Mouse (Mus musculus): Measurements from ENCODE around the gene S100a4. TPM values are rescaled to one million over a fixed set of nuclear protein-coding genes. Genes with fewer than 3 reads are reported as not detected.

Gene S100a4
- total and polyA plus RNA-seq, 3 experiments, result 1.1 TPM; not detected in 2

- DNase-seq (ENCODE audit: extremely low read depth), result no peak
- Histone ChIP-seq H3K9ac (ENCODE audit: insufficient read depth, low read depth) (no peak overlapping the region), H3K36me3 (replicated peaks in 1 of 2; ENCODE audit: control insufficient read depth in 1 of 2, insufficient read depth in 1 of 2, low read length in 1 of 2) (no peaks in the 10 kb centered on the region), H3K9me3 (replicated peaks; ENCODE audit: low read length) (peaks cover 6% of the 10 kb centered on the region), H3K4me1 (ENCODE audit: control insufficient read depth in 1 of 2, insufficient read depth in 2 of 2) (peaks cover 17 to 39% of the 10 kb centered on the region in 2 experiments), H3K27me3 (replicated peaks) (no peaks in the 10 kb centered on the region), H3K4me2 (ENCODE audit: insufficient read depth, low read depth, poor library complexity, severe bottlenecking) (no peak overlapping the region), H3K4me3 (replicated peaks in 1 of 3; ENCODE audit: low read depth in 2 of 3, low read length in 2 of 3, poor library complexity in 1 of 3) (no peak overlapping the region), H3K27ac (ENCODE audit: insufficient read depth, low read depth) (no peak overlapping the region), H3K79me2 (replicated peaks; ENCODE audit: control insufficient read depth, extremely low read depth, insufficient read depth, poor library complexity, severe bottlenecking) (no peaks in the 10 kb centered on the region)
- TF ChIP-seq ZMIZ1 (IDR thresholded peaks at IDR 0.05; ENCODE audit: low read depth, low read length), result no peak
- no peak for TF ChIP-seq ZNF384 (IDR thresholded peaks at IDR 0.05; ENCODE audit: low read depth, low read length)
- no peak for TF ChIP-seq NELFE (IDR thresholded peaks at IDR 0.05; ENCODE audit: low read depth, low read length)
- TF ChIP-seq ZC3H11A (IDR thresholded peaks at IDR 0.05; ENCODE audit: low read depth, low read length), result no peak
- no peak for TF ChIP-seq MXI1 (IDR thresholded peaks at IDR 0.05; ENCODE audit: low read depth, low read length)
- no peak for TF ChIP-seq UBTF (IDR thresholded peaks at IDR 0.05; ENCODE audit: low read depth, low read length)
- TF ChIP-seq NRF1 (IDR thresholded peaks at IDR 0.05; ENCODE audit: low read depth, low read length), result no peak
- TF ChIP-seq MYC (IDR thresholded peaks at IDR 0.05; ENCODE audit: low read depth, low read length), result no peak
- no peak for TF ChIP-seq JUN (IDR thresholded peaks at IDR 0.05; ENCODE audit: insufficient read depth, low read depth, low read length)
- dilution Hi-C loops (cut with MboI; ENCODE audit: extremely low pct_ligation_motif_present, extremely low pct_unique_long_range_greater_than_20kb, low sequenced_read_pairs), result no loop called here
- in situ Hi-C loops (cut with MboI; ENCODE audit: low pct_ligation_motif_present, low pct_unique_long_range_greater_than_20kb, low sequenced_read_pairs), result no loop called here
Observed at GRCm38 (mm10) chr3:90589390-90589789, 14.2 kb upstream of the S100a4 start.

DNA sequence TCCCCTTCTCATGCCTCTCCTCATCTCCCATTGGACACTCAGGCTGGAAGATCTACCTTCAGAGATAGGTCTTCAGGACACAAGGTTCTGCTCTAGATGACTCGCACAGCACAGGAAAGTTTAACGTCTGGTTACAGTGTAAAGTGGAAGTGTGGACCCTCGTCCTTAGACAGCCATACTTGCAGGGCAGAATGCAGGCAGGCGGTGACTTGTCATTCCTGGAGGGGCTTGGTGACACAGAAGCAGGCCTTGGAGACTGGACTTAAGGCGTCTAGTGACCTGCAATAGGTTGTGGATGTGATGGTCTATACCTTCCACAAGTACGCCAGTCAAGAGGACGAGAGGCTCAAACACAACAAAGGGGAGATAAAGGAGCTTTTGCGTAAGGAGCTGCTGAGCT lies 13.6 kb upstream of the S100a4 start, which contains the start of gene S100a2:
S100a2 (plus strand) TSS at position 301 of the 400 bp plus-strand sequence.
- Histone ChIP-seq H3K4me3 (replicated peaks in 1 of 3; ENCODE audit: low read depth in 2 of 3, low read length in 2 of 3, poor library complexity in 1 of 3) (no peak within 1 kb of the TSS), H3K27me3 (replicated peaks) (no peaks in the 10 kb centered on the region), H3K9me3 (replicated peaks; ENCODE audit: low read length) (peaks cover 7% of the 10 kb centered on the region), H3K4me2 (ENCODE audit: insufficient read depth, low read depth, poor library complexity, severe bottlenecking) (no peak within 1 kb of the TSS), H3K4me1 (ENCODE audit: control insufficient read depth in 1 of 2, insufficient read depth in 2 of 2) (peaks cover 17 to 36% of the 10 kb centered on the region in 2 experiments), H3K9ac (ENCODE audit: insufficient read depth, low read depth) (no peak within 1 kb of the TSS), H3K79me2 (replicated peaks; ENCODE audit: control insufficient read depth, extremely low read depth, insufficient read depth, poor library complexity, severe bottlenecking) (no peaks in the 10 kb centered on the region), H3K27ac (ENCODE audit: insufficient read depth, low read depth) (no peak within 1 kb of the TSS), H3K36me3 (replicated peaks in 1 of 2; ENCODE audit: control insufficient read depth in 1 of 2, insufficient read depth in 1 of 2, low read length in 1 of 2) (no peaks in the 10 kb centered on the region)
- dilution Hi-C loops (cut with MboI; ENCODE audit: extremely low pct_ligation_motif_present, extremely low pct_unique_long_range_greater_than_20kb, low sequenced_read_pairs) (no loop called here), in situ Hi-C loops (cut with MboI; ENCODE audit: low pct_ligation_motif_present, low pct_unique_long_range_greater_than_20kb, low sequenced_read_pairs) (no loop called here)
- TF ChIP-seq HCFC1 (IDR thresholded peaks at IDR 0.05; ENCODE audit: low read depth, low read length) (no peak), ELF1 (IDR thresholded peaks at IDR 0.05; ENCODE audit: low read depth, low read length) (no peak), SIN3A (IDR thresholded peaks at IDR 0.05; ENCODE audit: low read length) (no peak), CHD1 (IDR thresholded peaks at IDR 0.05; ENCODE audit: low read depth, low read length) (no peak), UBTF (IDR thresholded peaks at IDR 0.05; ENCODE audit: low read depth, low read length) (no peak), JUN (IDR thresholded peaks at IDR 0.05; ENCODE audit: insufficient read depth, low read depth, low read length) (no peak), MAZ (IDR thresholded peaks at IDR 0.05; ENCODE audit: low read depth, low read length) (no peak), NELFE (IDR thresholded peaks at IDR 0.05; ENCODE audit: low read depth, low read length) (no peak), USF2 (conservative IDR thresholded peaks at IDR 0.05; ENCODE audit: low read depth, low read length) (no peak), ZC3H11A (IDR thresholded peaks at IDR 0.05; ENCODE audit: low read depth, low read length) (no peak), E2F4 (IDR thresholded peaks at IDR 0.05; ENCODE audit: insufficient replicate concordance, low read depth, low read length) (no peak), KAT2A (IDR thresholded peaks at IDR 0.05; ENCODE audit: insufficient replicate concordance, low read length) (no peak), ZNF384 (IDR thresholded peaks at IDR 0.05; ENCODE audit: low read depth, low read length) (no peak)
- DNase-seq (ENCODE audit: extremely low read depth), result no peak

Measured in CH12.LX (cell line).